Mouse (Mus musculus): ENCODE data around the gene Clpx.

DNA sequence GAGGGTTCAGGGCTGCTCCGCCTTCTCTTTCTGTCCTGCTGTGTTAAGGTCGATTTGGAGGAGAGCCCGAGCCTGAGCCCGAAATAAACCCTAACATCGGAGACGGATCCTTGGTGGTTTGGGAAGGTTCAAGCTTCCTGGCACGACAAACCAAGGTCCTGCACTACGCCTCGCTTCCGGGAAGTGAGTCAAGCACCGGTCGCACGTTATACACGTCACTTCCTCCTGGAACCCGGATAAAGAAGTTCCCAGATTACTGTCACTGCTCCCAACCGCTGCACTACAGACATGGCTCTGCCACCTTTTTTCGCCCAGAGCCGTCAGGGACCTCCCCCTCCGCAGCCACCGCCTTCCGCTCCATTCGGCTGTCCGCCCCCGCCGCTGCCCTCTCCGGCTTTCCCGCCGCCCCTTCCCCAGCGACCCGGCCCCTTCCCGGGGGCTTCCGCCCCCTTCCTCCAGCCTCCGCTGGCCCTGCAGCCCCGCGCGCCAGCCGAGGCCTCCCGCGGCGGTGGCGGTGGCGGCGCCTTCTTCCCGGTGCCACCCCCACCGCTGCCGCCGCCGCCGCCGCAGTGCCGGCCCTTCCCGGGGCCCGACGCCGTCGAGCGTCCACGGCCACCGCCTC is 51.9 kb downstream of the Clpx start, which contains the start of gene Pdcd7:
- no peak for TF ChIP-seq CTCF (IDR thresholded peaks at IDR 0.05)
- peak; percentile 85 for TF ChIP-seq POLR2A (IDR thresholded peaks at IDR 0.05; ENCODE audit: insufficient read depth, low read depth, low read length)
- TF ChIP-seq EP300 (IDR thresholded peaks at IDR 0.05; ENCODE audit: insufficient read depth, low read depth, low read length) = peak; percentile 74; the same call in 1 of the 2 replicates

Data from heart, adult 2 months (tissue).